Mouse (Mus musculus): ENCODE data around the gene 6030458C11Rik.
"Not testable (repeated sequence)": the region's sequence is repeated elsewhere in the genome, so short reads cannot be mapped to it uniquely, and the experiment has no call there.

Gene 6030458C11Rik

GRCm38 (mm10) chr15:12822416-12823395, 1.7 kb downstream of the 6030458C11Rik start:
- ATAC-seq (ENCODE audit: low TSS enrichment) = no peak

- no peak for ATAC-seq (ENCODE audit: low TSS enrichment)
Observed at GRCm38 (mm10) chr15:12817592-12817991, 6.9 kb downstream of the 6030458C11Rik start.

GRCm38 (mm10) chr15:12812646-12813045, 11.8 kb downstream of the 6030458C11Rik start:
- ATAC-seq (ENCODE audit: low TSS enrichment) = no peak

GRCm38 (mm10) chr15:12809305-12809704, 15.1 kb downstream of the 6030458C11Rik start:
- no peak for ATAC-seq (ENCODE audit: low TSS enrichment)

GRCm38 (mm10) chr15:12807088-12807487, 17.4 kb downstream of the 6030458C11Rik start:
- no peak for ATAC-seq (ENCODE audit: low TSS enrichment)

- ATAC-seq (ENCODE audit: low TSS enrichment) = no peak
Observed at GRCm38 (mm10) chr15:12805071-12805470, 19.4 kb downstream of the 6030458C11Rik start.

- not testable (repeated sequence) for ATAC-seq (ENCODE audit: low TSS enrichment)
Observed at GRCm38 (mm10) chr15:12801142-12801506, 23.3 kb downstream of the 6030458C11Rik start.

- ATAC-seq (ENCODE audit: low TSS enrichment) = no peak
Observed at GRCm38 (mm10) chr15:12800405-12801141, 23.9 kb downstream of the 6030458C11Rik start.

- peak; percentile 58 for ATAC-seq (ENCODE audit: low TSS enrichment)
Observed at GRCm38 (mm10) chr15:12798043-12798442, 26.4 kb downstream of the 6030458C11Rik start.

GRCm38 (mm10) chr15:12795909-12796470, 28.5 kb downstream of the 6030458C11Rik start:
- peak; percentile 82 for ATAC-seq (ENCODE audit: low TSS enrichment)

GRCm38 (mm10) chr15:12795457-12795894, 29.0 kb downstream of the 6030458C11Rik start:
- ATAC-seq (ENCODE audit: low TSS enrichment) = no peak; the same call in 1 of the 2 replicates

- no peak for ATAC-seq (ENCODE audit: low TSS enrichment)
Observed at GRCm38 (mm10) chr15:12794311-12794710, 30.1 kb downstream of the 6030458C11Rik start.

- ATAC-seq (ENCODE audit: low TSS enrichment) = peak; percentile 62
Observed at GRCm38 (mm10) chr15:12789406-12789867, 35.0 kb downstream of the 6030458C11Rik start.

GRCm38 (mm10) chr15:12788536-12788935, 35.9 kb downstream of the 6030458C11Rik start:
- ATAC-seq (ENCODE audit: low TSS enrichment) = no peak

- no peak for ATAC-seq (ENCODE audit: low TSS enrichment)
Observed at GRCm38 (mm10) chr15:12781729-12782326, 42.6 kb downstream of the 6030458C11Rik start.

- no peak for ATAC-seq (ENCODE audit: low TSS enrichment)
Observed at GRCm38 (mm10) chr15:12781296-12781695, 43.2 kb downstream of the 6030458C11Rik start.

GRCm38 (mm10) chr15:12774149-12774753, 50.2 kb downstream of the 6030458C11Rik start:
- peak; percentile 47 for ATAC-seq (ENCODE audit: low TSS enrichment)

- peak; percentile 83 for ATAC-seq (ENCODE audit: low TSS enrichment)
Observed at GRCm38 (mm10) chr15:12770958-12771357, 53.5 kb downstream of the 6030458C11Rik start.

GRCm38 (mm10) chr15:12766848-12767247, 57.6 kb downstream of the 6030458C11Rik start:
- ATAC-seq (ENCODE audit: low TSS enrichment) = no peak

- peak; percentile 94 for ATAC-seq (ENCODE audit: low TSS enrichment)
Observed at GRCm38 (mm10) chr15:12763147-12763546, 61.3 kb downstream of the 6030458C11Rik start.

- no peak for ATAC-seq (ENCODE audit: low TSS enrichment)
Observed at GRCm38 (mm10) chr15:12762258-12762913, 62.1 kb downstream of the 6030458C11Rik start.

Data from frontal cortex, adult (tissue).